Mouse (Mus musculus) stomach, embryonic 14.5 days (tissue): ENCODE measurements around the gene Med24. TPM values are rescaled to one million over a fixed set of nuclear protein-coding genes. Genes with fewer than 3 reads are reported as not detected.
A peak's percentile ranks its signal among the peaks of the same experiment; 100 is the strongest.

ENCODE experiments used
- ATAC-seq: fragments of 200-750 bp; cut with Nextera tagmentation; 2 replicates; pipeline ENCODE4 v1.8.0; 2017; ENCODE audit warnings: low read depth, moderate TSS enrichment; ENCODE audit not compliant: insufficient number of reproducible peaks, insufficient read depth, low FRiP score
- H3K27ac ChIP-seq: fragments of 300-500 bp; sonication (generic); 2 replicates; pipeline ENCODE4 v1.5.1; 2014; ENCODE audit warnings: mild to moderate bottlenecking, low read length, moderate library complexity, mixed read lengths
- H3K27me3 ChIP-seq: fragments of 300-500 bp; sonication (generic); 2 replicates; pipeline ENCODE4 v1.6.1; 2014; ENCODE audit warnings: low read length, control low read depth, mixed read lengths; ENCODE audit not compliant: control insufficient read depth, insufficient read depth
- H3K36me3 ChIP-seq: fragments of 300-500 bp; sonication (generic); 2 replicates; pipeline ENCODE4 v1.6.1; 2014; ENCODE audit warnings: mild to moderate bottlenecking, control low read depth, low read length, moderate library complexity, mixed read lengths; ENCODE audit not compliant: control insufficient read depth, insufficient read depth
- H3K4me1 ChIP-seq: fragments of 300-500 bp; sonication (generic); 2 replicates; pipeline ENCODE4 v1.6.1; 2014; ENCODE audit warnings: low read length, control low read depth, mixed read lengths; ENCODE audit not compliant: control insufficient read depth, insufficient read depth
- H3K4me2 ChIP-seq: fragments of 300-500 bp; sonication (generic); replicated peaks from 2 replicates; pipeline ENCODE4 v1.6.1; 2014; ENCODE audit warnings: low read depth, low read length, control low read depth
- H3K4me3 ChIP-seq: fragments of 300-500 bp; sonication (generic); 2 replicates; pipeline ENCODE4 v1.5.1; 2014; ENCODE audit warnings: low read depth, low read length, control low read depth
- H3K9ac ChIP-seq: fragments of 300-500 bp; sonication (generic); replicated peaks from 2 replicates; pipeline ENCODE4 v1.6.1; 2014; ENCODE audit warnings: low read depth, mild to moderate bottlenecking, control low read depth, low read length, moderate library complexity, mixed read lengths
- H3K9me3 ChIP-seq: fragments of 300-500 bp; sonication (generic); 2 replicates; pipeline ENCODE4 v1.6.1; 2016; ENCODE audit warnings: low read depth, low read length, control low read depth; ENCODE audit not compliant: control insufficient read depth
- WGBS: fragments of 180-500 bp; shearing (Covaris S2); extraction: QIAGEN DNeasy Blood & Tissue Kit; methylation state at CpG from one replicate; pipeline ENCODE4 v1.1.7; 2014; 5-methylcytosine and 5-hydroxymethylcytosine counted together
- polyA plus RNA-seq: library from polyadenylated mRNA; unstranded; fragments of >200 nt; fragmentation: Nextera tagmentation; extraction: Ambion mirVana; gene quantifications from 2 replicates; pipeline ENCODE4 v1.2.1, GENCODE M21; 2014

Gene Med24
- polyA plus RNA-seq, 1 experiment from 2014 or later = 41.0 TPM

GRCm38 (mm10) chr11:98711046-98711434 lies 18.2 kb downstream of the Med24 start:
- Histone ChIP-seq H3K27ac (no peak overlapping the region; the same call in 1 of the 2 replicates), H3K4me1 (peaks cover 5% of the 10 kb centered on the region; the same call in 1 of the 2 replicates), H3K9ac (no peak overlapping the region), H3K4me3 (no peak overlapping the region), H3K4me2 (no peak overlapping the region), H3K36me3 (peaks cover 47% of the 10 kb centered on the region), H3K27me3 (no peaks in the 10 kb centered on the region), H3K9me3 (no peaks in the 10 kb centered on the region)
- WGBS = 74% methylated on average over 4 of the region's 4 CpGs
- ATAC-seq = no peak

- H3K4me3 ChIP-seq = no peak overlapping the region
- no peak overlapping the region; the same call in 1 of the 2 replicates for H3K27ac ChIP-seq
- H3K27me3 ChIP-seq = no peaks in the 10 kb centered on the region
- H3K4me1 ChIP-seq = peaks cover 5% of the 10 kb centered on the region; the same call in 1 of the 2 replicates
- WGBS = 52% methylated on average over 12 of the region's 12 CpGs
- ATAC-seq = no peak; the same call in 1 of the 2 replicates
- H3K4me2 ChIP-seq = no peak overlapping the region
- H3K9ac ChIP-seq = no peak overlapping the region
- H3K36me3 ChIP-seq = peaks cover 52% of the 10 kb centered on the region
- H3K9me3 ChIP-seq = no peaks in the 10 kb centered on the region
These were observed 18.7 kb downstream of the Med24 start for GRCm38 (mm10) chr11:98710416-98711045.

- 0 out of 2 replicates have a peak, but pooled peaks have one; percentile 15 for ATAC-seq
- Histone ChIP-seq H3K4me2 (no peak overlapping the region), H3K4me1 (peaks cover 5% of the 10 kb centered on the region; the same call in 1 of the 2 replicates)
These were observed 20.1 kb downstream of the Med24 start for GRCm38 (mm10) chr11:98709001-98709741.

GRCm38 (mm10) chr11:98708282-98708956 lies 20.8 kb downstream of the Med24 start:
- Histone ChIP-seq H3K36me3 (peaks cover 45% of the 10 kb centered on the region), H3K4me1 (peaks cover 5% of the 10 kb centered on the region; the same call in 1 of the 2 replicates), H3K4me2 (no peak overlapping the region), H3K9me3 (no peaks in the 10 kb centered on the region), H3K9ac (no peak overlapping the region), H3K4me3 (no peak overlapping the region), H3K27ac (peak overlapping the region; percentile 7; the same call in 1 of the 2 replicates), H3K27me3 (no peaks in the 10 kb centered on the region)
- WGBS = 82% methylated on average over 19 of the region's 19 CpGs
- no peak for ATAC-seq

More at GRCm38 (mm10) chr11:98709001-98709741, 20.1 kb downstream of the Med24 start:
- Histone ChIP-seq H3K27ac (peak overlapping the region; percentile 29; the same call in 1 of the 2 replicates), H3K36me3 (peaks cover 45% of the 10 kb centered on the region), H3K27me3 (no peaks in the 10 kb centered on the region), H3K4me3 (no peak overlapping the region), H3K9me3 (no peaks in the 10 kb centered on the region), H3K9ac (no peak overlapping the region)
- 77% methylated on average over 26 of the region's 26 CpGs for WGBS

GRCm38 (mm10) chr11:98707401-98708281 lies 21.6 kb downstream of the Med24 start:
- ATAC-seq = no peak
- Histone ChIP-seq H3K36me3 (peaks cover 41% of the 10 kb centered on the region), H3K9ac (no peak overlapping the region), H3K9me3 (no peaks in the 10 kb centered on the region), H3K4me1 (peaks cover 5% of the 10 kb centered on the region; the same call in 1 of the 2 replicates), H3K27me3 (no peaks in the 10 kb centered on the region), H3K4me2 (no peak overlapping the region), H3K4me3 (no peak overlapping the region), H3K27ac (no peak overlapping the region; the same call in 1 of the 2 replicates)
- WGBS = 80% methylated on average over 22 of the region's 22 CpGs

- Histone ChIP-seq H3K4me1 (peaks cover 10% of the 10 kb centered on the region; the same call in 1 of the 2 replicates), H3K9ac (no peak overlapping the region)
These were observed 24.2 kb downstream of the Med24 start for GRCm38 (mm10) chr11:98705021-98705420.

GRCm38 (mm10) chr11:98702323-98702722 lies 26.9 kb downstream of the Med24 start:
- ATAC-seq = no peak
- peaks cover 20% of the 10 kb centered on the region; the same call in 1 of the 2 replicates for H3K36me3 ChIP-seq
- no peak overlapping the region for H3K4me2 ChIP-seq
- no peaks in the 10 kb centered on the region for H3K9me3 ChIP-seq
- WGBS = 74% methylated on average over 5 of the region's 5 CpGs
- H3K27ac ChIP-seq = no peak overlapping the region
- no peak overlapping the region for H3K4me3 ChIP-seq
- peaks cover 6% of the 10 kb centered on the region; the same call in 1 of the 2 replicates for H3K4me1 ChIP-seq
- H3K27me3 ChIP-seq = no peaks in the 10 kb centered on the region
- H3K9ac ChIP-seq = no peak overlapping the region

More at GRCm38 (mm10) chr11:98705021-98705420, 24.2 kb downstream of the Med24 start:
- no peak for ATAC-seq
- Histone ChIP-seq H3K36me3 (peaks cover 34% of the 10 kb centered on the region), H3K4me2 (no peak overlapping the region), H3K4me3 (no peak overlapping the region), H3K27me3 (no peaks in the 10 kb centered on the region), H3K9me3 (no peaks in the 10 kb centered on the region), H3K27ac (no peak overlapping the region)
- WGBS = 85% methylated on average over 10 of the region's 10 CpGs
